Mouse (Mus musculus): Measurements from ENCODE around the gene Spock1. TPM values are rescaled to one million over a fixed set of nuclear protein-coding genes. Genes with fewer than 3 reads are reported as not detected.

Gene Spock1
- total and polyA plus RNA-seq, 2 experiments from 2014 or later = 64.6 to 69.4 TPM

DNA sequence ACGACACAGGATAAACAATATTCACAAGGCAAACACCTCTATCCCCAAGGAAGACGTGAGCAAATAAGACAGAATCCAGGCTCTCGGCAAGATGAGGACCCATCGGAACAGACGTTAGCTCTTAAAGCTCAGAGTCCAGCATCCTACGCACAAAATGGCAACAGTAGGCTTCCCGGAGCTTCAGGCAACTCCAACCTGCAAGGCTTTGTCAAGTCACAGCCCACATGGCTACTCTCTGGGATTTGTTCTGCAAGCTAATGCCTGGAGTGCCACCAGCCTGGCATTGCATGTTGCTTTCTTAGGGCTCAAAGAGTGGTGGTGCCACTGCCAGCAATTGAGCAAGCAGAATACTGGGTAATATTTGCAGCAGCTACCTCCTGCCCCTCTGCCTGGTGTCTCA is 373.8 kb downstream of the Spock1 start:
- no peaks in the 10 kb centered on the region for H3K36me3 ChIP-seq (ENCODE audit: insufficient read depth)
- no peak overlapping the region for H3K27ac ChIP-seq (ENCODE audit: low read depth, low read length)
- H3K4me1 ChIP-seq (ENCODE audit: insufficient read depth) = no peaks in the 10 kb centered on the region
- 88% methylated on average over 7 of the region's 7 CpGs for WGBS
- no peak for TF ChIP-seq CTCF (IDR thresholded peaks at IDR 0.05; ENCODE audit: low read depth)
- H3K4me3 ChIP-seq (ENCODE audit: low read depth, low read length) = no peak overlapping the region
- no peaks in the 10 kb centered on the region for H3K9me3 ChIP-seq (ENCODE audit: low read length)
- no peak for DNase-seq
- no peak for ATAC-seq
- H3K4me2 ChIP-seq (ENCODE audit: low read depth) = no peak overlapping the region
- no peaks in the 10 kb centered on the region for H3K27me3 ChIP-seq (ENCODE audit: insufficient read depth, low read length)
- no peak overlapping the region for H3K9ac ChIP-seq

- H3K9ac ChIP-seq = no peak overlapping the region
- no peaks in the 10 kb centered on the region for H3K27me3 ChIP-seq (ENCODE audit: insufficient read depth, low read length)
- no peaks in the 10 kb centered on the region for H3K36me3 ChIP-seq (ENCODE audit: insufficient read depth)
- no peaks in the 10 kb centered on the region for H3K4me1 ChIP-seq (ENCODE audit: insufficient read depth)
- no peak for ATAC-seq
- no peak for DNase-seq
- no peak overlapping the region for H3K4me3 ChIP-seq (ENCODE audit: low read depth, low read length)
- no peak overlapping the region for H3K4me2 ChIP-seq (ENCODE audit: low read depth)
- no peak for TF ChIP-seq CTCF (IDR thresholded peaks at IDR 0.05; ENCODE audit: low read depth)
- no peaks in the 10 kb centered on the region for H3K9me3 ChIP-seq (ENCODE audit: low read length)
- H3K27ac ChIP-seq (ENCODE audit: low read depth, low read length) = no peak overlapping the region
Observed at GRCm38 (mm10) chr13:57525946-57526345, 382.2 kb downstream of the Spock1 start.

GRCm38 (mm10) chr13:57524546-57524945 is 383.6 kb downstream of the Spock1 start:
- Histone ChIP-seq H3K9me3 (ENCODE audit: low read length) (no peaks in the 10 kb centered on the region), H3K4me2 (ENCODE audit: low read depth) (no peak overlapping the region), H3K4me1 (ENCODE audit: insufficient read depth) (no peaks in the 10 kb centered on the region), H3K4me3 (ENCODE audit: low read depth, low read length) (no peak overlapping the region), H3K27ac (ENCODE audit: low read depth, low read length) (no peak overlapping the region), H3K27me3 (ENCODE audit: insufficient read depth, low read length) (no peaks in the 10 kb centered on the region), H3K9ac (no peak overlapping the region), H3K36me3 (ENCODE audit: insufficient read depth) (no peaks in the 10 kb centered on the region)
- TF ChIP-seq CTCF (IDR thresholded peaks at IDR 0.05; ENCODE audit: low read depth) = no peak
- DNase-seq = no peak
- 64% methylated on average over 3 of the region's 3 CpGs for WGBS
- no peak for ATAC-seq

GRCm38 (mm10) chr13:57523366-57523765 is 384.8 kb downstream of the Spock1 start:
- H3K36me3 ChIP-seq (ENCODE audit: insufficient read depth) = no peaks in the 10 kb centered on the region
- H3K4me1 ChIP-seq (ENCODE audit: insufficient read depth) = no peaks in the 10 kb centered on the region
- H3K27ac ChIP-seq (ENCODE audit: low read depth, low read length) = no peak overlapping the region
- no peaks in the 10 kb centered on the region for H3K27me3 ChIP-seq (ENCODE audit: insufficient read depth, low read length)
- no peaks in the 10 kb centered on the region for H3K9me3 ChIP-seq (ENCODE audit: low read length)
- H3K4me3 ChIP-seq (ENCODE audit: low read depth, low read length) = no peak overlapping the region
- no peak for DNase-seq
- no peak for TF ChIP-seq CTCF (IDR thresholded peaks at IDR 0.05; ENCODE audit: low read depth)
- H3K9ac ChIP-seq = no peak overlapping the region
- no peak for ATAC-seq
- H3K4me2 ChIP-seq (ENCODE audit: low read depth) = no peak overlapping the region
- 82% methylated on average over 5 of the region's 5 CpGs for WGBS

DNA sequence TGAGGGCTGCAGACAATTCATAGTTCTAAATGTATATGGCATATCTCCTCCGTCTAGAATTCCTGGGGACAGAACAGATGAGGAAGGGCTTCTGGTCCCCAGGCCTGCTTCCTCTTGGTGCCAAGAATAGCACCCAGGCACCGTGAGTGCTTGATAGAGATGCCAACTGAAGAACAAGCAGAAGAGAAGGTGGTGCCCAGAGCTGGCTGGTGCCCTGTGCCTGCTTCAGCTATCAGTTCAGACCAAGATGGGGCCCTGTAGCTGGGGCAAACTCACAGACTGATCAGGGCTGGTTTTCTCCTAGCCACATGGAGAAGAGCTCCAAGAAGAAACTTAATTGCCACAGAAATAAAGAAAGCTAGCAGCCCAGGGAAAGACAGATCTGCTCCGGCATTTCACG is 385.8 kb downstream of the Spock1 start:
- no peak for TF ChIP-seq CTCF (IDR thresholded peaks at IDR 0.05; ENCODE audit: low read depth)
- Histone ChIP-seq H3K36me3 (ENCODE audit: insufficient read depth) (no peaks in the 10 kb centered on the region), H3K27me3 (ENCODE audit: insufficient read depth, low read length) (no peaks in the 10 kb centered on the region), H3K4me1 (ENCODE audit: insufficient read depth) (no peaks in the 10 kb centered on the region), H3K4me2 (ENCODE audit: low read depth) (no peak overlapping the region), H3K4me3 (ENCODE audit: low read depth, low read length) (no peak overlapping the region), H3K9ac (no peak overlapping the region), H3K9me3 (ENCODE audit: low read length) (no peaks in the 10 kb centered on the region), H3K27ac (ENCODE audit: low read depth, low read length) (no peak overlapping the region)
- DNase-seq = no peak
- ATAC-seq = no peak
- 67% methylated on average over 4 of the region's 4 CpGs for WGBS

GRCm38 (mm10) chr13:57521152-57521551 is 387.0 kb downstream of the Spock1 start:
- peak; percentile 76 for TF ChIP-seq CTCF (IDR thresholded peaks at IDR 0.05; ENCODE audit: low read depth)
- Histone ChIP-seq H3K4me2 (ENCODE audit: low read depth) (no peak overlapping the region), H3K36me3 (ENCODE audit: insufficient read depth) (no peaks in the 10 kb centered on the region), H3K9me3 (ENCODE audit: low read length) (no peaks in the 10 kb centered on the region), H3K9ac (no peak overlapping the region), H3K4me3 (ENCODE audit: low read depth, low read length) (no peak overlapping the region), H3K27ac (ENCODE audit: low read depth, low read length) (no peak overlapping the region), H3K27me3 (ENCODE audit: insufficient read depth, low read length) (no peaks in the 10 kb centered on the region), H3K4me1 (ENCODE audit: insufficient read depth) (no peaks in the 10 kb centered on the region)
- DNase-seq (peak; percentile 60), ATAC-seq (no peak)
- 18% methylated on average over 3 of the region's 3 CpGs for WGBS

DNA sequence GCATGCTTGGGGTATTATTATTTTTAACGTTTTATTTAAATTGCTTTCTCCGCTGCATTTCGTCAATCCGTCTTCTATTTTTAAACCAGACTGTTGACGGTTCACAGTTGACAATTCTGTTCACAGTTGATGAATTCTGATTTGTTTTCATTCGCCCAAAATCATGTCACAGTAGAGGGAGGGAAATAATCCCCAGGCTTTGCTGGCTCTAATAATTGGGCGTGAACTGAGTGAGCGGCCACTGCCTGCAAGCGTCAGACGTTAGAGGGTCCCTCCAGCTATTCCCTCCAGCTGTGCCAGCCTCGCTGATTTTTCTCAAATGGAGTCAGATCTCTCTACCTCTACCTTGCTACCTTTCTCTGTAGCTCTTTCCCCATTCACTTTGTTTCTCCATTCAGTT is 388.3 kb downstream of the Spock1 start:
- ATAC-seq (peak; percentile 34; the same call in 1 of the 2 replicates), DNase-seq (no peak)
- Histone ChIP-seq H3K4me2 (ENCODE audit: low read depth) (no peak overlapping the region), H3K4me1 (ENCODE audit: insufficient read depth) (no peaks in the 10 kb centered on the region), H3K27me3 (ENCODE audit: insufficient read depth, low read length) (no peaks in the 10 kb centered on the region), H3K4me3 (ENCODE audit: low read depth, low read length) (no peak overlapping the region), H3K27ac (ENCODE audit: low read depth, low read length) (no peak overlapping the region), H3K9me3 (ENCODE audit: low read length) (no peaks in the 10 kb centered on the region), H3K36me3 (ENCODE audit: insufficient read depth) (no peaks in the 10 kb centered on the region), H3K9ac (no peak overlapping the region; the same call in 1 of the 2 replicates)
- TF ChIP-seq CTCF (IDR thresholded peaks at IDR 0.05; ENCODE audit: low read depth) = no peak
- WGBS = 19% methylated on average over 11 of the region's 11 CpGs

GRCm38 (mm10) chr13:57515737-57516136 is 392.4 kb downstream of the Spock1 start:
- WGBS = 78% methylated on average over 11 of the region's 11 CpGs
- Histone ChIP-seq H3K9ac (no peak overlapping the region), H3K36me3 (ENCODE audit: insufficient read depth) (no peaks in the 10 kb centered on the region), H3K9me3 (ENCODE audit: low read length) (no peaks in the 10 kb centered on the region), H3K27me3 (ENCODE audit: insufficient read depth, low read length) (no peaks in the 10 kb centered on the region), H3K4me2 (ENCODE audit: low read depth) (no peak overlapping the region), H3K27ac (ENCODE audit: low read depth, low read length) (no peak overlapping the region), H3K4me1 (ENCODE audit: insufficient read depth) (no peaks in the 10 kb centered on the region), H3K4me3 (ENCODE audit: low read depth, low read length) (no peak overlapping the region)
- no peak for TF ChIP-seq CTCF (IDR thresholded peaks at IDR 0.05; ENCODE audit: low read depth)
- no peak for DNase-seq
- no peak for ATAC-seq
